Mouse (Mus musculus): ENCODE measurements around the gene Cyp4a32. TPM values are rescaled to one million over a fixed set of nuclear protein-coding genes. Genes with fewer than 3 reads are reported as not detected.
"Not testable (repeated sequence)": the region's sequence is repeated elsewhere in the genome, so short reads cannot be mapped to it uniquely, and the experiment has no call there.

Gene Cyp4a32
- polyA plus RNA-seq, 1 experiment from 2014 or later: not detected

- Histone ChIP-seq H3K9ac (no peak overlapping the region), H3K4me3 (replicated peaks; ENCODE audit: low read length) (no peak overlapping the region), H3K9me3 (ENCODE audit: control insufficient read depth, low read length) (no peaks in the 10 kb centered on the region), H3K27ac (no peak overlapping the region), H3K27me3 (ENCODE audit: control insufficient read depth, insufficient read depth, low read length) (no peaks in the 10 kb centered on the region), H3K36me3 (replicated peaks; ENCODE audit: control insufficient read depth, insufficient read depth) (no peaks in the 10 kb centered on the region), H3K4me1 (replicated peaks; ENCODE audit: control insufficient read depth, insufficient read depth, low read length) (no peaks in the 10 kb centered on the region), H3K4me2 (replicated peaks) (no peak overlapping the region)
- no peak for DNase-seq (ENCODE audit: low spot score)
- 86% methylated on average over 5 of the region's 5 CpGs for WGBS
- no peak for ATAC-seq (ENCODE audit: low FRiP score)
These were observed 50.1 kb downstream of the Cyp4a32 start for GRCm38 (mm10) chr4:115650866-115651265.

- H3K9ac ChIP-seq; DNase-seq (ENCODE audit: low spot score); H3K27me3 ChIP-seq (ENCODE audit: control insufficient read depth, insufficient read depth, low read length); H3K4me2 ChIP-seq (replicated peaks); H3K27ac ChIP-seq; H3K36me3 ChIP-seq (replicated peaks; ENCODE audit: control insufficient read depth, insufficient read depth); H3K4me1 ChIP-seq (replicated peaks; ENCODE audit: control insufficient read depth, insufficient read depth, low read length); ATAC-seq (ENCODE audit: low FRiP score); H3K9me3 ChIP-seq (ENCODE audit: control insufficient read depth, low read length); H3K4me3 ChIP-seq (replicated peaks; ENCODE audit: low read length): not testable (repeated sequence)
- WGBS: 85% methylated on average over 7 of the region's 7 CpGs
These were observed 55.2 kb downstream of the Cyp4a32 start for GRCm38 (mm10) chr4:115655841-115656534.

- H3K27ac ChIP-seq; H3K9ac ChIP-seq; H3K27me3 ChIP-seq (ENCODE audit: control insufficient read depth, insufficient read depth, low read length); DNase-seq (ENCODE audit: low spot score); H3K9me3 ChIP-seq (ENCODE audit: control insufficient read depth, low read length); H3K4me1 ChIP-seq (replicated peaks; ENCODE audit: control insufficient read depth, insufficient read depth, low read length); ATAC-seq (ENCODE audit: low FRiP score); H3K36me3 ChIP-seq (replicated peaks; ENCODE audit: control insufficient read depth, insufficient read depth); H3K4me3 ChIP-seq (replicated peaks; ENCODE audit: low read length): not testable (repeated sequence)
- peak overlapping the region; percentile 95 for H3K4me2 ChIP-seq (replicated peaks)
- WGBS: 82% methylated on average over 1 of the region's 1 CpGs
These were observed 55.8 kb downstream of the Cyp4a32 start for GRCm38 (mm10) chr4:115656535-115656922.

GRCm38 (mm10) chr4:115657104-115657866 lies 56.5 kb downstream of the Cyp4a32 start:
- Histone ChIP-seq H3K36me3 (replicated peaks; ENCODE audit: control insufficient read depth, insufficient read depth) (no peaks in the 10 kb centered on the region), H3K4me3 (replicated peaks; ENCODE audit: low read length) (peak overlapping the region; percentile 48), H3K27me3 (ENCODE audit: control insufficient read depth, insufficient read depth, low read length) (no peaks in the 10 kb centered on the region), H3K27ac (peak overlapping the region; percentile 32; the same call in 1 of the 2 replicates), H3K4me2 (replicated peaks) (peak overlapping the region; percentile 95), H3K4me1 (replicated peaks; ENCODE audit: control insufficient read depth, insufficient read depth, low read length) (0 out of 2 replicates have a peak, but pooled peaks cover 5% of the 10 kb centered on the region), H3K9me3 (ENCODE audit: control insufficient read depth, low read length) (no peaks in the 10 kb centered on the region), H3K9ac (peak overlapping the region; percentile 81)
- 4% methylated on average over 33 of the region's 34 CpGs for WGBS
- DNase-seq (ENCODE audit: low spot score) (peak; percentile 25), ATAC-seq (ENCODE audit: low FRiP score) (peak; percentile 87)

GRCm38 (mm10) chr4:115657867-115658249 lies 57.1 kb downstream of the Cyp4a32 start:
- no peak for ATAC-seq (ENCODE audit: low FRiP score)
- Histone ChIP-seq H3K9ac (peak overlapping the region; percentile 81; the same call in 1 of the 2 replicates), H3K4me3 (replicated peaks; ENCODE audit: low read length) (peak overlapping the region; percentile 48), H3K27ac (no peak overlapping the region), H3K4me1 (replicated peaks; ENCODE audit: control insufficient read depth, insufficient read depth, low read length) (0 out of 2 replicates have a peak, but pooled peaks cover 5% of the 10 kb centered on the region), H3K9me3 (ENCODE audit: control insufficient read depth, low read length) (no peaks in the 10 kb centered on the region), H3K36me3 (replicated peaks; ENCODE audit: control insufficient read depth, insufficient read depth) (no peaks in the 10 kb centered on the region), H3K27me3 (ENCODE audit: control insufficient read depth, insufficient read depth, low read length) (no peaks in the 10 kb centered on the region), H3K4me2 (replicated peaks) (peak overlapping the region; percentile 95)
- no peak for DNase-seq (ENCODE audit: low spot score)

- no peak overlapping the region for H3K27ac ChIP-seq
- no peaks in the 10 kb centered on the region for H3K27me3 ChIP-seq (ENCODE audit: control insufficient read depth, insufficient read depth, low read length)
- H3K9me3 ChIP-seq (ENCODE audit: control insufficient read depth, low read length): no peaks in the 10 kb centered on the region
- no peaks in the 10 kb centered on the region for H3K36me3 ChIP-seq (replicated peaks; ENCODE audit: control insufficient read depth, insufficient read depth)
- no peak overlapping the region for H3K4me3 ChIP-seq (replicated peaks; ENCODE audit: low read length)
- ATAC-seq (ENCODE audit: low FRiP score) (no peak), DNase-seq (ENCODE audit: low spot score) (no peak)
- no peak overlapping the region for H3K4me2 ChIP-seq (replicated peaks)
- H3K9ac ChIP-seq: no peak overlapping the region
- H3K4me1 ChIP-seq (replicated peaks; ENCODE audit: control insufficient read depth, insufficient read depth, low read length): 0 out of 2 replicates have a peak, but pooled peaks cover 5% of the 10 kb centered on the region
These were observed 58.4 kb downstream of the Cyp4a32 start for GRCm38 (mm10) chr4:115659190-115659589.

Other genes starting within 250 kb of the Cyp4a32 start
- not detected in 2 replicates for gene Cyp4a12b, start 189.3 kb upstream of the Cyp4a32 start, polyA plus RNA-seq (2014; fragmentation: Nextera tagmentation; extraction: Ambion mirVana)
- gene Cyp4a30b, start 148.4 kb upstream of the Cyp4a32 start, polyA plus RNA-seq (2014; fragmentation: Nextera tagmentation; extraction: Ambion mirVana): not detected in 2 replicates
- not detected in 2 replicates for gene Cyp4a14, start 104.8 kb upstream of the Cyp4a32 start, polyA plus RNA-seq (2014; fragmentation: Nextera tagmentation; extraction: Ambion mirVana)
- gene Cyp4a10, start 82.7 kb upstream of the Cyp4a32 start, polyA plus RNA-seq (2014; fragmentation: Nextera tagmentation; extraction: Ambion mirVana): not detected in 2 replicates
- gene Cyp4a31, start 37.3 kb upstream of the Cyp4a32 start, polyA plus RNA-seq (2014; fragmentation: Nextera tagmentation; extraction: Ambion mirVana): not detected in 2 replicates
- 0.99 and 1.9 TPM in 2 replicates for gene Cyp4b1, start 46.8 kb downstream of the Cyp4a32 start, polyA plus RNA-seq (2014; fragmentation: Nextera tagmentation; extraction: Ambion mirVana)
- gene Efcab14, start 136.8 kb downstream of the Cyp4a32 start, polyA plus RNA-seq (2014; fragmentation: Nextera tagmentation; extraction: Ambion mirVana): 23.9 and 25.5 TPM in 2 replicates
- 0.27 and 0.33 TPM in 2 replicates for gene Tex38, start 180.0 kb downstream of the Cyp4a32 start, polyA plus RNA-seq (2014; fragmentation: Nextera tagmentation; extraction: Ambion mirVana)
- gene Atpaf1, start 183.8 kb downstream of the Cyp4a32 start, polyA plus RNA-seq (2014; fragmentation: Nextera tagmentation; extraction: Ambion mirVana): 40.9 and 45.6 TPM in 2 replicates
- 5.5 and 5.8 TPM in 2 replicates for gene Mob3c, start 227.1 kb downstream of the Cyp4a32 start, polyA plus RNA-seq (2014; fragmentation: Nextera tagmentation; extraction: Ambion mirVana)
- 21.3 and 21.6 TPM in 2 replicates for gene Mknk1, start 238.2 kb downstream of the Cyp4a32 start, polyA plus RNA-seq (2014; fragmentation: Nextera tagmentation; extraction: Ambion mirVana)

Measured in hindbrain, embryonic 14.5 days (tissue).